Mouse (Mus musculus) limb, embryonic 13.5 days (tissue): ENCODE data around the gene Hjurp. TPM values are rescaled to one million over a fixed set of nuclear protein-coding genes. Genes with fewer than 3 reads are reported as not detected.

Experiments used
- ATAC-seq: fragments of 200-750 bp; cut with Nextera tagmentation; 2 replicates; pipeline ENCODE4 v1.8.0; 2017; ENCODE audit warnings: low read depth, moderate number of reproducible peaks, moderate TSS enrichment; ENCODE audit not compliant: low FRiP score
- H3K27ac ChIP-seq: fragments of 300-500 bp; sonication (generic); 2 replicates; pipeline ENCODE4 v1.5.1; 2015; ENCODE audit warnings: inconsistent platforms, mild to moderate bottlenecking, moderate library complexity
- H3K27me3 ChIP-seq: fragments of 300-500 bp; sonication (generic); 2 replicates; pipeline ENCODE4 v1.6.1; 2015; ENCODE audit warnings: mild to moderate bottlenecking, inconsistent platforms
- H3K36me3 ChIP-seq: fragments of 300-500 bp; sonication (generic); 2 replicates; pipeline ENCODE4 v1.6.1; 2015; ENCODE audit warnings: inconsistent platforms, mild to moderate bottlenecking, moderate library complexity
- H3K4me1 ChIP-seq: fragments of 300-500 bp; sonication (generic); 2 replicates; pipeline ENCODE4 v1.6.1; 2015; ENCODE audit warnings: inconsistent platforms
- H3K4me2 ChIP-seq: fragments of 300-500 bp; sonication (generic); replicated peaks from 2 replicates; pipeline ENCODE4 v1.6.1; 2015; ENCODE audit warnings: inconsistent platforms, mild to moderate bottlenecking, moderate library complexity
- H3K4me3 ChIP-seq: fragments of 300-500 bp; sonication (generic); 2 replicates; pipeline ENCODE4 v1.5.1; 2015; ENCODE audit warnings: moderate library complexity, mild to moderate bottlenecking, inconsistent platforms
- H3K9ac ChIP-seq: fragments of 300-500 bp; sonication (generic); 2 replicates; pipeline ENCODE4 v1.6.1; 2015; ENCODE audit warnings: mild to moderate bottlenecking, inconsistent platforms
- H3K9me3 ChIP-seq: fragments of 300-500 bp; sonication (generic); 2 replicates; pipeline ENCODE4 v1.6.1; 2016; ENCODE audit warnings: inconsistent platforms
- WGBS: fragments of 180-500 bp; shearing (Covaris S2); methylation state at CpG from one replicate; pipeline ENCODE4 v1.1.7; 2015; 5-methylcytosine and 5-hydroxymethylcytosine counted together
- polyA plus RNA-seq: library from polyadenylated mRNA; unstranded; fragments of >200 nt; fragmentation: Nextera tagmentation; extraction: Ambion mirVana; gene quantifications from 2 replicates; pipeline ENCODE4 v1.2.1, GENCODE M21; 2015

Hjurp gene
- polyA plus RNA-seq, 1 experiment from 2014 or later, result 205 TPM

DNA sequence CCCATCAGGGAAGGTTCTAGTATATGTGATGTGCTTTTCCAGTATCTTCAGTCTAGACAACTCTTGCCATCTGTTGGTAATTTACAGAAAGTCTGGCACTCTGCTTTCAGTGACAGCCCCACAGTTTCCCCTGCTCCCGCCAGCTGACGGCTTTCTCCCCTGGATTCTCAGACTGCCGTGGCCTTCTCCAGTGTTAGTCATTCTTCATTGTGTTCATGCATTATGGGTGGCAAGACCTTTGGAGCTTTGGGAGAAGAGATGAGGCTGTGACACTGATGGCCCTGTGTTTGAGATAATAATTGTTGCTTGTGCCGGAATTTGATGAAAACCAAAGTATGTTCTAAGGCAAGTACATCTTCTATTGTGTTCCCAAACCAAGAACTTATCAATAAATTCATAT is 58.8 kb downstream of the Hjurp start:
- Histone ChIP-seq H3K9me3 (peaks cover 39% of the 10 kb centered on the region), H3K36me3 (no peaks in the 10 kb centered on the region), H3K4me1 (no peaks in the 10 kb centered on the region), H3K9ac (no peak overlapping the region), H3K4me3 (no peak overlapping the region), H3K27me3 (no peaks in the 10 kb centered on the region), H3K4me2 (no peak overlapping the region), H3K27ac (no peak overlapping the region)
- ATAC-seq, result no peak
- whole genome bisulfite sequencing, result 50% methylated on average over 4 of the region's 4 CpGs

- no peak for ATAC-seq
- Histone ChIP-seq H3K9ac (no peak overlapping the region), H3K9me3 (peaks cover 45% of the 10 kb centered on the region), H3K36me3 (no peaks in the 10 kb centered on the region), H3K27me3 (no peaks in the 10 kb centered on the region), H3K4me1 (no peaks in the 10 kb centered on the region), H3K4me3 (no peak overlapping the region), H3K27ac (no peak overlapping the region), H3K4me2 (no peak overlapping the region)
- WGBS, result 75% methylated on average over 9 of the region's 9 CpGs
Measured at GRCm38 (mm10) chr1:88218051-88218450, 59.4 kb downstream of the Hjurp start.

GRCm38 (mm10) chr1:88217576-88217975 is 59.9 kb downstream of the Hjurp start:
- no peak overlapping the region for H3K4me2 ChIP-seq
- WGBS, result 41% methylated on average over 3 of the region's 3 CpGs
- H3K4me1 ChIP-seq, result no peaks in the 10 kb centered on the region
- ATAC-seq, result no peak
- H3K27me3 ChIP-seq, result no peaks in the 10 kb centered on the region
- no peak overlapping the region for H3K9ac ChIP-seq
- H3K4me3 ChIP-seq, result no peak overlapping the region
- H3K36me3 ChIP-seq, result no peaks in the 10 kb centered on the region
- no peak overlapping the region for H3K27ac ChIP-seq
- peaks cover 49% of the 10 kb centered on the region for H3K9me3 ChIP-seq

GRCm38 (mm10) chr1:88217144-88217543 is 60.3 kb downstream of the Hjurp start:
- Histone ChIP-seq H3K9me3 (peaks cover 52% of the 10 kb centered on the region), H3K4me1 (no peaks in the 10 kb centered on the region), H3K4me2 (no peak overlapping the region), H3K27ac (no peak overlapping the region), H3K27me3 (no peaks in the 10 kb centered on the region), H3K36me3 (no peaks in the 10 kb centered on the region), H3K9ac (no peak overlapping the region), H3K4me3 (no peak overlapping the region)
- no peak for ATAC-seq
- 58% methylated on average over 2 of the region's 2 CpGs for WGBS

GRCm38 (mm10) chr1:88216551-88216950 is 60.9 kb downstream of the Hjurp start:
- Histone ChIP-seq H3K4me3 (no peak overlapping the region), H3K27me3 (no peaks in the 10 kb centered on the region), H3K9ac (no peak overlapping the region), H3K4me1 (no peaks in the 10 kb centered on the region), H3K27ac (no peak overlapping the region), H3K36me3 (no peaks in the 10 kb centered on the region), H3K4me2 (no peak overlapping the region), H3K9me3 (peaks cover 56% of the 10 kb centered on the region)
- no peak for ATAC-seq
- WGBS, result 58% methylated on average over 2 of the region's 2 CpGs

GRCm38 (mm10) chr1:88215466-88216380 is 61.7 kb downstream of the Hjurp start:
- ATAC-seq, result no peak
- H3K9me3 ChIP-seq, result peaks cover 60% of the 10 kb centered on the region
- no peaks in the 10 kb centered on the region for H3K36me3 ChIP-seq
- no peak overlapping the region for H3K4me2 ChIP-seq
- H3K4me1 ChIP-seq, result no peaks in the 10 kb centered on the region
- no peak overlapping the region for H3K9ac ChIP-seq
- H3K4me3 ChIP-seq, result no peak overlapping the region
- H3K27ac ChIP-seq, result no peak overlapping the region
- H3K27me3 ChIP-seq, result no peaks in the 10 kb centered on the region
- WGBS, result 72% methylated on average over 10 of the region's 10 CpGs

GRCm38 (mm10) chr1:88214462-88214952 is 62.9 kb downstream of the Hjurp start:
- 76% methylated on average over 2 of the region's 2 CpGs for WGBS
- H3K9me3 ChIP-seq, result peaks cover 60% of the 10 kb centered on the region
- H3K4me3 ChIP-seq, result no peak overlapping the region
- no peak for ATAC-seq
- no peak overlapping the region for H3K27ac ChIP-seq
- H3K36me3 ChIP-seq, result no peaks in the 10 kb centered on the region
- H3K27me3 ChIP-seq, result no peaks in the 10 kb centered on the region
- H3K9ac ChIP-seq, result no peak overlapping the region
- H3K4me1 ChIP-seq, result no peaks in the 10 kb centered on the region
- H3K4me2 ChIP-seq, result no peak overlapping the region

DNA sequence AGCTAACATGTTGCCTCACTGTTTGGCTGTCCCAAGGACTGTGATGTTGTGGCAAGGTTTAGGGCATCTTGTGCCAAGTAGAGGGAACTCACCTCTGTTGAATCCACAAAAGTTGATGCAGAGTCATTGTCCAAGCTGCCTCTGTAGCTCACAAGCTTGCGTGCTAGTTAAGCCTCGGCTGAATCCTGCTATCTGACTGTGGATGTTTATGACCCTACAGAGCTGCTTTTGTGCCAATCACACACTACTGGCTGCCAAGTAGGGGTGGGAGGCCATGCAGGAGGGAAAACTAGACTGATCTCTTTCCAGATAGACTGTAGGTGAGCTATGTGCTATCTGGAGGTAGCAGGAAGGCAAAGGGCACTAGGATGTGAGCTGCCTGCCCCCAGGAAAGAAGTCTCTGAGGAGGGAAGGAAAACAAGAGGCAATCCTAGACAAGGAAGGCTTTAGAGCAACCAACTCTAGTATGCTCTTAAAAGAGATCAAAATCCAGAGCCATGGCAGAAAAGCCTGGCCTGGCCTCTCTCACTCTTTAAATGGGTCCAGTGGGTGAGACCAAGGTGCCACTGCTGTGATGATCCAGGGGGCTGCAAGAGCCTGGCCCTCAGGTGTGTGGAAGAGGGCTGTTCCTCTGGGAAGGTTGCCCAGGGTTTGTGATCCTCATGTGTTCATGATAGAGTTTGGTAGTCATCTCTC is 63.5 kb downstream of the Hjurp start:
- no peak for ATAC-seq
- Histone ChIP-seq H3K27ac (no peak overlapping the region), H3K9me3 (peaks cover 60% of the 10 kb centered on the region), H3K4me2 (no peak overlapping the region), H3K27me3 (no peaks in the 10 kb centered on the region), H3K36me3 (no peaks in the 10 kb centered on the region), H3K4me3 (no peak overlapping the region), H3K4me1 (no peaks in the 10 kb centered on the region), H3K9ac (no peak overlapping the region)
- 74% methylated on average over 2 of the region's 2 CpGs for WGBS

DNA sequence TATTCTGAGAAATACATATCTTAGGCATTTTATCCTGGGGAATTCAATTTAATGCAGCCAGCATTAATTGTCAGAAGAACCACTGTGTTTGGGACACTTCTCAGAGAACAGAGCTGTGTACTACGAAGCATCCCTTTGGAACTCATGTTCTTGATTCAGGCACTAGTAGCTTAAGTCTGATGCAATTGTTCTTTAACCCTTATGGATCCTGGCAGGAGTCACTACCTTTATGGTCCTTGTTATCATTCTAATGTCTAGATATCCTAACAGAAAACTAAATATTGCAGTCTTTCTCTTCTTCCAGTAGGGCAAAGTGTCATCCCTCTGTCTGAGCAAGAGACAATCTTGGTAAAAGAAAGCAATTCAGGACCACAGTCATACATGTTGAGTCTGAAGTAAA is 64.4 kb downstream of the Hjurp start:
- H3K9me3 ChIP-seq, result peaks cover 60% of the 10 kb centered on the region
- no peaks in the 10 kb centered on the region for H3K4me1 ChIP-seq
- no peak overlapping the region for H3K4me2 ChIP-seq
- H3K27ac ChIP-seq, result no peak overlapping the region
- no peak overlapping the region for H3K4me3 ChIP-seq
- no peak for ATAC-seq
- no peak overlapping the region for H3K9ac ChIP-seq
- 77% methylated on average over 1 of the region's 1 CpGs for WGBS
- H3K36me3 ChIP-seq, result no peaks in the 10 kb centered on the region
- H3K27me3 ChIP-seq, result no peaks in the 10 kb centered on the region

Other genes starting within 250 kb of the Hjurp start
- not detected in 2 replicates for gene Ugt1a10, start 222.2 kb downstream of the Hjurp start, polyA plus RNA-seq
- gene Ugt1a9, start 206.8 kb downstream of the Hjurp start, polyA plus RNA-seq, result not detected in 2 replicates
- not detected in 2 replicates for gene Ugt1a8, start 189.8 kb downstream of the Hjurp start, polyA plus RNA-seq
- gene Ugt1a7c, start 182.6 kb downstream of the Hjurp start, polyA plus RNA-seq, result 1.4 and 1.9 TPM in 2 replicates
- gene Ugt1a6b, start 174.4 kb downstream of the Hjurp start, polyA plus RNA-seq, result not detected in 2 replicates
- gene Ugt1a6a, start 142.8 kb downstream of the Hjurp start, polyA plus RNA-seq, result 1.1 and 1.4 TPM in 2 replicates
- not detected in 2 replicates for gene Ugt1a5, start 111.6 kb downstream of the Hjurp start, polyA plus RNA-seq
- gene Ugt1a2, start 77.0 kb downstream of the Hjurp start, polyA plus RNA-seq, result not detected in 2 replicates
- gene Dnajb3, start 71.9 kb downstream of the Hjurp start, polyA plus RNA-seq, result 13.1 and 13.3 TPM in 2 replicates
- gene Ugt1a1, start 65.7 kb downstream of the Hjurp start, polyA plus RNA-seq, result 0.33 and 0.74 TPM in 2 replicates
- 1.0 and 1.3 TPM in 2 replicates for gene Mroh2a, start 50.6 kb downstream of the Hjurp start, polyA plus RNA-seq
- not detected in 2 replicates for gene Trpm8, start within 50 bp of the Hjurp start, polyA plus RNA-seq
- 0.54 TPM in 1 of 2 replicates, not detected in the other for gene Spp2, start 129.3 kb upstream of the Hjurp start, polyA plus RNA-seq
- not detected in 2 replicates for gene Glrp1, start 232.4 kb upstream of the Hjurp start, polyA plus RNA-seq